Mouse (Mus musculus): ENCODE measurements around the gene Stum. TPM values are rescaled to one million over a fixed set of nuclear protein-coding genes. Genes with fewer than 3 reads are reported as not detected.

Stum gene
- total RNA-seq, 2 experiments from 2014 or later: 298 to 309 TPM

- no peak for TF ChIP-seq CTCF (conservative IDR thresholded peaks at IDR 0.05)
- no peak for DNase-seq (ENCODE audit: low spot score in 2 of 2)
- Histone ChIP-seq H3K4me3 (no peak overlapping the region), H3K27ac (peak overlapping the region; percentile 86)
Observed at GRCm38 (mm10) chr1:180383884-180384283, 99.4 kb downstream of the Stum start.

Other genes with a start within 250 kb of the Stum start
- 10 to 100 TPM; 17.2 to 22.2 TPM for gene Psen2, start 220.1 kb downstream of the Stum start, total RNA-seq (2021)
- gene Itpkb, start 153.0 kb downstream of the Stum start, total RNA-seq (2021): 10 to 100 TPM; 26.3 to 28.3 TPM
- 100 to 1,000 TPM; 122 to 153 TPM for gene Parp1, start 85.4 kb upstream of the Stum start, total RNA-seq (2021)
- gene Lin9, start 157.6 kb upstream of the Stum start, total RNA-seq (2021): 1 to 10 TPM; 4.7 to 4.8 TPM
- not detected for gene Mixl1, start 213.5 kb upstream of the Stum start, total RNA-seq (2021)
- 10 to 100 TPM; 32.6 to 34.4 TPM for gene Acbd3, start 242.5 kb upstream of the Stum start, total RNA-seq (2021)